Mouse (Mus musculus) ovary, adult 2 months (tissue): ENCODE data around the gene Samt4. TPM values are rescaled to one million over a fixed set of nuclear protein-coding genes. Genes with fewer than 3 reads are reported as not detected.

Source experiments
- polyA plus RNA-seq: library from polyadenylated mRNA; depleted of rRNA; stranded (reverse); fragments of >200 nt; gene quantifications from 2 replicates; pipeline ENCODE4 v1.2.3, GENCODE M21; 2012; rRNA removed

Samt4 gene
- not detected in 2 replicates for polyA plus RNA-seq

DNA sequence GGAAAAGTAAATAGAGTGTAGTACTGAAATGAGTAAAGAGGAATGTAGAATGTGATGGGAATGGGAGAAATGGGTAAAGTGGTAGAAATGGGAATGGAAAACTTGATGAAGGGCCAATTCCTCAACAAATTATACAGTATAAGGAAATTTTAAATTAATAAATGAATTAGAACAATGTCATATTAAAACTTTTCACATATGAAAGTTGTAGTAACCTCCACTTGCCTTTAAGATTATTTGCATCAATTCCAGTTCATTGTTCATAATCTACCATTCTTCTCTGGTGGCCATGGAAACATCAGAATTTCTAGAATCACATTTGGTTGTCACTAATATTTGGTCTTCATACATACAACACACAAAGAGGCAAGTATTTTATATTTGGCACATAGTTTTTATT lies at the start of gene Samt4:
Gene Samt4 (plus strand): TSS at position 301 of the 400 bp plus-strand sequence.

Other genes with a start within 250 kb of the Samt4 start
- gene 4930524N10Rik, start 138.6 kb upstream of the Samt4 start, polyA plus RNA-seq = not detected in 2 replicates
- gene Samt2, start 97.4 kb downstream of the Samt4 start, polyA plus RNA-seq = not detected in 2 replicates